Mouse (Mus musculus): ENCODE measurements around the gene Spdye4a. TPM values are rescaled to one million over a fixed set of nuclear protein-coding genes. Genes with fewer than 3 reads are reported as not detected.

Spdye4a gene
- polyA plus RNA-seq, 1 experiment from 2014 or later = not detected

DNA sequence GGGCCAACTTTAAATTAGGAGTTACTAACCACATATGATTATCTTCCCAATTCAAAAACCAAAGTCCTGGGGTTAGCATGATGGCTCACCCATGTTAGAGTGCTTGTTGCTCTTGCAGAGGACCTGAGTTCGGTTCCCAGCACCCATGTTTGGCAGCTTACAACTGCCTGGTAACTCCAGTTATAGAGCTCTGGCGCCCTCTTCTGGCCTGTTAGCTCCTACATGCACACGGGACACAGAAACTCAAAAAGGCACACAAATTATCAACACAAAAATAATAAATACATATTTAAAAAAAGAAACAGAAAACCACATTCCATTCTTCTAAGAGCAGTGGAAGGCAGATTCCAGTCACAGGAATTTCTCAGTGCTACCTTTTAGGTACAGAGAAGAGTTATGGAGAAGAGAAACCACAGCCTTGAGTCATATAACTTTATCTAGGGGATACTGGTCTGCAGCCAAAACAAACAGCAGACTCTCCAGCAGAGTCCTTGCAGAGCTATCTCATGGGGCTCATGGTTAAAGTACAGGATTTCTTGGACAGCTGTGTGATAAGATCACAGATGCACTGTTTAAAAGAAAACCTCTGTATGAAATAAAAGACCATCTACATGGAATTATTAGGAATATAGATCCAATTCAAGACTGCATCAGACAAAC lies 49.0 kb downstream of the Spdye4a start:
- Histone ChIP-seq H3K4me3 (replicated peaks) (no peak overlapping the region), H3K4me1 (peaks cover 14% of the 10 kb centered on the region), H3K36me3 (peaks cover 62% of the 10 kb centered on the region), H3K27me3 (no peaks in the 10 kb centered on the region), H3K9ac (no peak overlapping the region), H3K4me2 (replicated peaks) (no peak overlapping the region), H3K9me3 (replicated peaks) (peaks cover 8% of the 10 kb centered on the region), H3K27ac (replicated peaks) (no peak overlapping the region)
- no peak for ATAC-seq (ENCODE audit: insufficient number of reproducible peaks, low FRiP score, low TSS enrichment, low read depth)
- WGBS = 89% methylated on average over 3 of the region's 3 CpGs

DNA sequence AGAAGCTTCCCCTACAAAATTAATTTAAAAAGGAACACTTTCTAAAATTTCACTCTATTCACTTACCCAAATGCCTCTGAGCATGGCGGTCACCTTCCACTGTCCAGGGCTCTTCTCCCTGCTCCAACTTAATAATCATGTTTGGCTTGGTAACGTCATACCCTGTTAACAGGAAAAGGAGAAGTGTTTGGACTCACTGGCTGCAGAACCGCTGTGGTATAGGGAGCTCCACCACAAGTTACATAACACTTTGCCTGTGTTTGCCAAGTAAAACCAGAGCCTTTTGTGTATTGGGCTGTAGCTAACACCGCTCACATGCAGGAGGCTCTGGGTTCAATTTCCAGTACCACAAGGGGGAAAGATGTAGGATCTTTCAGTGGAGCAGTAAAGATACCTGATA lies 50.7 kb downstream of the Spdye4a start:
- H3K27ac ChIP-seq (replicated peaks) = no peak overlapping the region
- H3K4me1 ChIP-seq = peaks cover 14% of the 10 kb centered on the region
- no peak overlapping the region for H3K9ac ChIP-seq
- WGBS = 92% methylated on average over 4 of the region's 4 CpGs
- peaks cover 79% of the 10 kb centered on the region for H3K36me3 ChIP-seq
- H3K4me3 ChIP-seq (replicated peaks) = no peak overlapping the region
- H3K4me2 ChIP-seq (replicated peaks) = no peak overlapping the region
- H3K9me3 ChIP-seq (replicated peaks) = peaks cover 8% of the 10 kb centered on the region
- no peaks in the 10 kb centered on the region for H3K27me3 ChIP-seq
- no peak for ATAC-seq (ENCODE audit: insufficient number of reproducible peaks, low FRiP score, low TSS enrichment, low read depth)

Other genes starting within 250 kb of the Spdye4a start
- gene Rnf216, start 113.9 kb downstream of the Spdye4a start, polyA plus RNA-seq (2015; fragmentation: Nextera tagmentation; extraction: Ambion mirVana) = 41.2 and 42.7 TPM in 2 replicates
- 0.14 and 0.52 TPM in 2 replicates for gene Olfr718-ps1, start 79.3 kb downstream of the Spdye4a start, polyA plus RNA-seq (2015; fragmentation: Nextera tagmentation; extraction: Ambion mirVana)
- 13.4 and 15.4 TPM in 2 replicates for gene Rbak, start 46.1 kb downstream of the Spdye4a start, polyA plus RNA-seq (2015; fragmentation: Nextera tagmentation; extraction: Ambion mirVana)
- gene Spdye4b, start 45.9 kb downstream of the Spdye4a start, polyA plus RNA-seq (2015; fragmentation: Nextera tagmentation; extraction: Ambion mirVana) = not detected in 2 replicates
- gene Zfp12, start 8.3 kb upstream of the Spdye4a start, polyA plus RNA-seq (2015; fragmentation: Nextera tagmentation; extraction: Ambion mirVana) = 16.9 TPM in 2 replicates
- gene Zfp316, start 43.1 kb upstream of the Spdye4a start, polyA plus RNA-seq (2015; fragmentation: Nextera tagmentation; extraction: Ambion mirVana) = 4.4 and 5.2 TPM in 2 replicates
- 0.29 and 0.32 TPM in 2 replicates for gene Zfp853, start 66.7 kb upstream of the Spdye4a start, polyA plus RNA-seq (2015; fragmentation: Nextera tagmentation; extraction: Ambion mirVana)
- 33.1 and 33.7 TPM in 2 replicates for gene E130309D02Rik, start 88.5 kb upstream of the Spdye4a start, polyA plus RNA-seq (2015; fragmentation: Nextera tagmentation; extraction: Ambion mirVana)
- gene Zdhhc4, start 102.4 kb upstream of the Spdye4a start, polyA plus RNA-seq (2015; fragmentation: Nextera tagmentation; extraction: Ambion mirVana) = 74.6 and 77.8 TPM in 2 replicates
- 0.68 and 1.8 TPM in 2 replicates for gene Grid2ip, start 130.4 kb upstream of the Spdye4a start, polyA plus RNA-seq (2015; fragmentation: Nextera tagmentation; extraction: Ambion mirVana)
- gene Kdelr2, start 176.9 kb upstream of the Spdye4a start, polyA plus RNA-seq (2015; fragmentation: Nextera tagmentation; extraction: Ambion mirVana) = 416 and 417 TPM in 2 replicates
- gene Daglb, start 237.7 kb upstream of the Spdye4a start, polyA plus RNA-seq (2015; fragmentation: Nextera tagmentation; extraction: Ambion mirVana) = 11.9 and 13.3 TPM in 2 replicates